Mouse (Mus musculus) cortical plate, adult 2 months (tissue): ENCODE results near the gene Chka. TPM values are rescaled to one million over a fixed set of nuclear protein-coding genes. Genes with fewer than 3 reads are reported as not detected.

Experiments used
- H3K27ac ChIP-seq: fragments of 200-500 bp; 2 replicates; pipeline ENCODE4 v1.5.1; 2012; ENCODE audit warnings: low read length, control low read depth, inconsistent platforms; ENCODE audit not compliant: insufficient read depth
- H3K4me1 ChIP-seq: fragments of 200-500 bp; 2 replicates; pipeline ENCODE4 v1.6.1; 2011; ENCODE audit warnings: low read length; ENCODE audit not compliant: control insufficient read depth, insufficient read depth
- H3K4me3 ChIP-seq: fragments of 200-500 bp; 2 replicates; pipeline ENCODE4 v1.5.1; 2011; ENCODE audit warnings: mild to moderate bottlenecking, low read length, control low read depth; ENCODE audit not compliant: insufficient read depth
- CTCF ChIP-seq: fragments of 200-500 bp; IDR thresholded peaks from 2 replicates; pipeline ENCODE4 v1.5.1; 2011; ENCODE audit warnings: mild to moderate bottlenecking, control low read depth, low read length; ENCODE audit not compliant: insufficient read depth; ENCODE audit errors: extremely low read depth
- POLR2A ChIP-seq: fragments of 200-500 bp; IDR thresholded peaks from 2 replicates; pipeline ENCODE4 v1.6.1; 2011; ENCODE audit warnings: mild to moderate bottlenecking, low read length, control low read depth; ENCODE audit not compliant: insufficient read depth; ENCODE audit errors: extremely low read depth
- polyA plus RNA-seq: library from polyadenylated mRNA; depleted of rRNA; stranded (reverse); fragments of >200 nt; gene quantifications from 2 replicates; pipeline ENCODE4 v1.2.3, GENCODE M21; 2012

Gene Chka
- polyA plus RNA-seq, 1 experiment, result 134 TPM

DNA sequence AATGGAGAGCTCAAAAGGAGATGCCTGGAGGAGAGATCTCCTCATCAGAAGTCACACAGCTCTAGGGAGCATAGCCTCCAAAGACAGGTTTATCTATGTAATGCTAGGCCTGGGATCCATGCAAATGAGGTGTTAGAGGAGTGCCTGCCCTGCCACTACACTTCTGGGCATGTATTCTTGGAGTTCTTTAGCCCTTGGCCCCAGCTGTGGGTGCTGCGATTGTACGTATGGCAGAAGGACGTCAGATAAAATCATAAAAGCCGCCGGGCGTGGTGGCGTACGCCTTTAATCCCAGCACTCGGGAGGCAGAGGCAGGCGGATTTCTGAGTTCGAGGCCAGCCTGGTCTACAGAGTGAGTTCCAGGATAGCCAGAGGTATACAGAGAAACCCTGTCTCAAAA is 6.2 kb upstream of the Chka start:
- Histone ChIP-seq H3K4me3 (no peak overlapping the region), H3K27ac (no peak overlapping the region), H3K4me1 (peaks cover 2% of the 10 kb centered on the region; the same call in 1 of the 2 replicates)
- TF ChIP-seq POLR2A, result no peak
- TF ChIP-seq CTCF, result no peak

DNA sequence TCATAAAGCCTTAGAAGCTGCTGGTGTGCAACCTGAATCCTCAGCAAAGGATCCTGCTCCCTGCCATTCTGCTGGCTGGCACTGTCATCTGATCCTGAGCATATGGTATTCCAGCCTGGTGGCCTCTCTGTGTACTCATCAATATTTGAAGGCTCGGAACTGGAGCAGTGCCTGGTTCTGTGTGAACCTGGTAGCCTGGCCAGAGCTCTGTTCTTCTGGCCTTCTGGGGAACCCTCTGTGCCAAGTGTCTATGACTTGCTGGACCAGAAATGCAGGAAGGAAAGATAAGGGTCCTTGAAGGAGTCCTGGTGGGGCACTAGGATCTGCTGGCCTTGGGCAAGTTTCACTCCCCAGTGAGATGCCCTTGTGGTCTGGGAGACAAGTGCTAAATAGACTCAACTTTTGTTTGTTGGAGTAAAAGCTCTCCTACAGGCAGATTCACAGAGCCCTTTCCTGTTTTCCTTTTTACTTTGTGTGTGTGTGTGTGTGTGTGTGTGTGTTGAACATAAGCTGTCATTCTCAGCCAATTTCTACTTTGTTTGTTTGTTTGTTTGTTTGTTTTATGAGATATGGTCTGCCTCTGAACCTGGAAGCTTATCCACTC is 5.7 kb upstream of the Chka start:
- Histone ChIP-seq H3K27ac (no peak overlapping the region), H3K4me1 (peaks cover 2% of the 10 kb centered on the region), H3K4me3 (no peak overlapping the region)
- TF ChIP-seq CTCF, result no peak
- no peak for TF ChIP-seq POLR2A

DNA sequence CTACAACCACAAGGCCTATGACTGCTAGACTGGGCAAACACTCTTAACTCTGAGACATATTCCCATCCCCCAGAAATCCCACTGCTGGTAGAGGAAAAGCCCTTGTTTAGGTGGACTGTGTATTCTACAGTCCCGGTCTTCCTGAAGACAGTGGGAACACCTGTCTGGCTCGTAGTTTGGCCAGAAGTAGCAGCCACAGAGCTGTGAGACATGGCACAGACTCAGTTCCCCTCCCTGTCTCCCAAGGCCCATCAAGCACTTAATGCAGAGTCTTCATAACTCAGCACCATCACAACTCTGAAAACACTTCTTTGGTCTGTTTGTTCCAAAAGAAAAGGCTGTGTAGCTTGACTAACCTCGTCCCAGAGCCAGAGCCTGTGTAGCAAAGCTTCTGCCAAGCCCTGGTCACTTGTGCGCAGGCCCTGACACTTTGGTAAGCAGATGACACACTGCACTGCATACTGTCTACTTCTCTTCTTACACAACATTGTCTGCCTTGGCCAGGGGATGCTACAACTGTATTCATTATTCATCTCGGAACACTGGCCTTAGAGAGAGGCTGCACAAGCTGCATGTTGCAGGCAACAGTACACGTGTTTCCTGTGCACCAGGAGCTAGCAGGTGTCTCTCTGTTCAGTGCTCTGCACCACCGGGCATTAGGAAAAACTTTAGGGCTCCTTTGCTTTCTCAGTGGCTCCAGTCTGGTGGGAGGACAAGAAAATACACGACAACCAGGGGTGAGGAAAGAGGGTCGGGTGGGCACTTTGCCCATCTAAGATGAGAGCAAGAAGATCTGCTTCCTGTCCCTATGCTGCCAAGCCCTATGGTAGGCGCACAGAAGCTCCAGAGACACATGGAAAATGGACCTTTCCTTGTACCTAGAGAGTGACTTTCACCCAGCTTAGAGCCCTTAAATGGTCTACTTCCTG is 4.6 kb upstream of the Chka start:
- TF ChIP-seq CTCF, result no peak
- no peak for TF ChIP-seq POLR2A
- no peak overlapping the region for H3K4me3 ChIP-seq
- peaks cover 4% of the 10 kb centered on the region for H3K4me1 ChIP-seq
- H3K27ac ChIP-seq, result no peak overlapping the region

DNA sequence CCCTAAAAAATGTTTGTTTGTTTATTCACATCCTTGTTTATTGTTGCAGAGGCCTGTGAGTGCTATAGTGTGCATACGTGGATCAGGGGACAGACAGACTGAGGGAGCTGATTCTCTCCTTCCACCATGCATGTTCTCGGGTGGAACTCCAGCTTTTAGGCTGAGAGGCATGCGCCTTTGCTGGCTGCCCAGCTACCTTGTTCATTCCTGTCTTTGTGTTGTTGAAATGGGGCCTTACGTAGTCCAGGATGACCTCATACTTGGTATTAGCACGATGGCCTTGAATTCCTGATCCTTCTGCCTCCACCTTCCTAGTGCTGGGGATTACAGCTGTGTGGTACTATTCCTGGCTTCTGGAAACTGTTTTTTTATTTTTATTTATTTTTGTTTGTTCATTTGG is 3.9 kb upstream of the Chka start:
- H3K4me3 ChIP-seq, result no peak overlapping the region
- TF ChIP-seq CTCF (no peak), POLR2A (no peak)
- no peak overlapping the region for H3K27ac ChIP-seq
- peaks cover 4% of the 10 kb centered on the region for H3K4me1 ChIP-seq

DNA sequence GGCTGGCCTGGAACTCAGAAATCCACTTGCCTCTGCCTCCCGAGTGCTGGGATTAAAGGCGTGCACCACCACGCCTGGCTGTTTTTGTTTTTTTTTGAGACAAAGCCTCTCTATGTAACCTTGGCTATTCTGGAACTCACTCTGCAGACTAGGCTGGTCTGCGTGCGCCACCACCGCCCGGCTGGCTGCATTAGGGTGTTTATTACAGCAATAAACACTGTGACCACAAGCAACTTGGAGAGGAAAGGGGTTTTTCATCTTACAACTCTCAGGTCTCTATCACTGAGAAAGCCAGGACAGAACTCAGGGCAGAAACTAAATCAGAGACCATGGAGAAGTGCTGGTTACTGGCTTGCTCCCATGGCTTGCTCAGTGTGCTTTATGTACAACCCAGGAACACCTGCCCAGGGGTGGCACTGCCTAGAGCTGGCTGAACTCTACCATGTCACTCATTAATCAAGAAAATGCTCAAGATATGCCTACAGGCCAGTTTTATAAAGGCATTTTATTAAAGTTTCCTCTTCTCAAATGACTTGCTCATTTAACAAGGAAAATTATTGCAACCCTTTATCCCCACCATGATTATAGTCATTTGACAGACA is 3.3 kb upstream of the Chka start:
- H3K27ac ChIP-seq, result no peak overlapping the region
- no peak overlapping the region for H3K4me3 ChIP-seq
- peaks cover 7% of the 10 kb centered on the region for H3K4me1 ChIP-seq
- TF ChIP-seq POLR2A (no peak), CTCF (no peak)

DNA sequence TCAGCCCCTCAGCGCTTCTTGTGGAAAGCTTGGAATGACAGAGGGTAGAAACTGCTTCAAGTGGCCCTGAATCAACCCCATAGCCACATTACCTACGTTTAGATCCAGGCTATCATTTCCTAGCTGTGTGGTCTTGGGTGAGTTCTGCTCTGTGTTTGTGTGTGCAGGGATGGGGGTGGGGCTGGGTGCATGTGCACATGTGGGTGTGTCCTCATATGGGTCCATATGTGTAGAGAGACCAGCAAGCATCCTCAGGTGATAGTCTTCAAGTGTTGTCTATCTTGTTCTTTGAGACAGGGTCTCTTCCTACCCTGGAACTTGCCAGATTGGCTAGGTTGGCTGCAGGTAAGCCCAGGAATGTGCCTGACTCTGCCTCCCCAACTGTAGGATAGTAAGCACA is 2.3 kb upstream of the Chka start:
- Histone ChIP-seq H3K27ac (no peak overlapping the region), H3K4me3 (no peak overlapping the region), H3K4me1 (peaks cover 9% of the 10 kb centered on the region)
- TF ChIP-seq CTCF (no peak), POLR2A (no peak)

DNA sequence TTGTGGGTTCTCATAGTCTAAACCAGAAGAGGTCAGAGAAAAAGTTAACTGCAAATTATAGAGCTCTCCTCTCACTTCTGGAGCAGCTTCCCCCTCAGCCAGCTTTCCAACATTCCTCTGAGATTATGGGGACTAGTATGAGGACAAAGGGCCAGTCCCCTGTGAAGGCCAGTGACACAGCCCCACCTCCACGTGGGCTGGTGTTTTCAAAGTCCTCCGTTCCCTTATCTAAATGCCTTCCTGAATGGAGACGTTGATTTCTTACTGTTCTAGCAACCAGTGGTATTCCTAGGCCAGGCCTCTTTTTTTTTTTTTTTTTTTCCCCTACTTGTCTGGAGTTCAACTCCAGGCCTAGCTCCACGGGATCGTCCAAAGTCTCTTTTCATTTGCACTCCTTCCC is 1.5 kb upstream of the Chka start:
- H3K4me3 ChIP-seq, result no peak overlapping the region
- TF ChIP-seq POLR2A, result no peak
- no peak for TF ChIP-seq CTCF
- no peak overlapping the region for H3K27ac ChIP-seq
- peaks cover 10% of the 10 kb centered on the region for H3K4me1 ChIP-seq

DNA sequence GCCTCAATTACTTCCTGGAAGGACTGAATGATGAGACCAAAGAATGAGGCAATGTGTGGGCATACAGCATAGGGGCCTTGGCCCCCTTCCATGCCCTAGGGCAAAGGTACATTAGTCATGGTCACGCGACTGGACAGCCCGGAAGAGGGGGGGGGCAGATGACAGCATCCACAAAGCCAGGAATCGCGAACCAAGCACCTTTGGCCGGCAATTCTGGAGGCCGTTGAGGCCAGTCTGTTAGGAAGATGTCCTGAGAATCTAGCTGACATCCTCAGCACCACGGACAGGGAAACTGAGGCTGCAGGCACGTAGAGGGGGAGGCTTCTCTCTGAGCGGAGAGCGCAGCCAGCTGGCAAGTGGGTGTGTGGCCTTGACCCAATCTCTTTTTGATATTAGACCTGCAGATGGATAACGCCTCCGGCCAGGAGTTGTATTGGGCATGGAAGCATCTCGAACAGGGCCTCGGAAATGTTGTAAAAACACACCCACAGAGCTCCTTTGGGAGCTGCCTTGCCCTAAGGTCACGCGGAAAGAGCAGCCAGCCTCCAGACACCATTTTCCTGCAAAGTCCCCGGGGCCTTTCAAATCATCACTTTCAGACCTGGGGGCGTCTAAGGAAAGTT is 615 bp upstream of the Chka start:
- peaks cover 14% of the 10 kb centered on the region for H3K4me1 ChIP-seq
- TF ChIP-seq CTCF (no peak), POLR2A (no peak)
- no peak overlapping the region for H3K27ac ChIP-seq
- H3K4me3 ChIP-seq, result peak overlapping the region; percentile 60

DNA sequence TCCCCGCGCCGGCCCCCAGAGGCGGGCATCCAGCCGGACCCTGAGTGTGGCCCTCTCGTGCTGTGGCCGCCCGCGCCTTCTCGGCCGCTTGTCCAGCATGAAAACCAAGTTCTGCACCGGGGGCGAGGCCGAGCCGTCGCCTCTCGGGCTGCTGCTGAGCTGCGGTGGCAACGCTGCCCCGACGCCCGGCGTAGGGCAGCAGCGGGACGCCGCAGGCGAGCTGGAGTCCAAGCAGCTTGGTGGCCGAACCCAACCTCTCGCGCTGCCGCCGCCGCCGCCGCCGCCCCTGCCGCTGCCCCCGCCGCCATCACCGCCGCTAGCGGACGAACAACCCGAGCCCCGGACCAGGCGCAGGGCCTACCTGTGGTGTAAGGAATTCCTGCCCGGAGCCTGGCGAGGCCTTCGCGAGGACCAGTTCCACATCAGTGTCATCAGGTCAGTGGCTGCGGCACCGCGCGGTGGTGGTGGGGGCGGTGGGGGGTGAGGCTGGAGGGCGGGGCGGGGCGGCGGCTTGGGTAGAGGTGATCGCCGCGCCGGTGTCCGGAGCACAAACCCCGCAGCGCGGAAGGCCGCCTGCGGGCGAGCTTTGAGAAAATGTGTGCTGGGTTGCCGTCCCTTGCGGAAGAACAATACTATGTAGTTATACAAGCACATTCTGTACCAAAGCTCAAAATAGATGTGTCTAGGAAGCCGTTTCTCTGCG is 557 bp downstream of the Chka start:
- Histone ChIP-seq H3K4me3 (peak overlapping the region; percentile 60), H3K4me1 (peaks cover 16% of the 10 kb centered on the region), H3K27ac (peak overlapping the region; percentile 100)
- TF ChIP-seq CTCF (no peak), POLR2A (peak; percentile 47; the same call in 1 of the 2 replicates)
